Comparison of ENCODE assay signal across 10 mouse cellular contexts in genomic region chr7:34930263-34930757, GRCm38 (mm10). TPM values are rescaled to one million over a fixed set of nuclear protein-coding genes. Genes with fewer than 3 reads are reported as not detected.
DNase-seq lines count a peak whose midpoint lies in the region; ATAC-seq and TF ChIP-seq lines count a peak whose summit lies in the region.
"Had no signal": no experiment of that assay in that cellular context is flagged by ENCODE, and none has a peak within 500 bp of the region (broad histone marks: within the 10 kb centered on the region; RNA-seq: fewer than 3 reads in every experiment).

No protein-coding gene starts in this region.

- no peak for TF ChIP-seq CTCF in lung, embryonic 14.5 days (IDR thresholded peaks at IDR 0.05; ENCODE audit: low read depth)
- no peak for TF ChIP-seq CTCF in lung, postnatal 0 days (IDR thresholded peaks at IDR 0.05)
- no peak for TF ChIP-seq CTCF in intestine, postnatal 0 days (IDR thresholded peaks at IDR 0.05; ENCODE audit: low read depth)

- H3K4me1 ChIP-seq in lung, embryonic 14.5 days (ENCODE audit: insufficient read depth) = no peaks in the 10 kb centered on the region
- no peaks in the 10 kb centered on the region for H3K4me1 ChIP-seq in lung, postnatal 0 days (ENCODE audit: insufficient read depth, low read depth, low read length)
- no peaks in the 10 kb centered on the region for H3K4me1 ChIP-seq in intestine, postnatal 0 days (replicated peaks; ENCODE audit: control insufficient read depth, insufficient read depth, low read length)
- H3K4me1 ChIP-seq in neural tube, embryonic 13.5 days (replicated peaks) = peaks cover 38% of the 10 kb centered on the region

- H3K27ac ChIP-seq in lung, embryonic 14.5 days (ENCODE audit: low read depth) = no peak overlapping the region
- no peak overlapping the region for H3K27ac ChIP-seq in lung, postnatal 0 days (ENCODE audit: low read length)
- H3K27ac ChIP-seq in intestine, postnatal 0 days (ENCODE audit: low read depth, low read length) = no peak overlapping the region
- H3K27ac ChIP-seq in neural tube, embryonic 13.5 days (replicated peaks) = peak overlapping the region; percentile 77

- TF ChIP-seq EP300 in lung, postnatal 0 days (IDR thresholded peaks at IDR 0.05) = no peak

- ATAC-seq in lung, embryonic 14.5 days (ENCODE audit: insufficient read depth) = 0 out of 2 replicates have a peak, but pooled peaks have one; percentile 24
- no peak for ATAC-seq in lung, postnatal 0 days
- peak; percentile 5; the same call in 1 of the 2 replicates for ATAC-seq in intestine, postnatal 0 days
- ATAC-seq in neural tube, embryonic 13.5 days (ENCODE audit: low read depth) = peak; percentile 7; the same call in 1 of the 2 replicates

- H3K4me2 ChIP-seq in lung, embryonic 14.5 days = no peak overlapping the region
- H3K4me2 ChIP-seq in lung, postnatal 0 days (replicated peaks; ENCODE audit: low read depth, low read length) = no peak overlapping the region
- no peak overlapping the region for H3K4me2 ChIP-seq in intestine, postnatal 0 days (replicated peaks; ENCODE audit: low read depth)
- no peak overlapping the region for H3K4me2 ChIP-seq in neural tube, embryonic 13.5 days

- DNase-seq in gastrocnemius, adult 18-20 months (ENCODE audit: low spot score) = peak; percentile 11
- DNase-seq in gastrocnemius, postnatal 36 days = no peak
- peak; percentile 19 for DNase-seq in lung, embryonic 14.5 days
- no peak for DNase-seq in lung, postnatal 0 days (ENCODE audit: low spot score)
- DNase-seq in layer of hippocampus, adult 9-11 months = no peak
- no peak for DNase-seq in right cerebral cortex, postnatal 4 days
- DNase-seq: B cell, adult 2 months; cerebellum, adult 11 months had no signal

- H3K4me3 ChIP-seq in lung, embryonic 14.5 days (ENCODE audit: low read depth, low read length) = no peak overlapping the region
- no peak overlapping the region for H3K4me3 ChIP-seq in lung, postnatal 0 days (ENCODE audit: low read depth, low read length)
- H3K4me3 ChIP-seq in intestine, postnatal 0 days (ENCODE audit: low read depth, low read length) = no peak overlapping the region
- H3K4me3 ChIP-seq in neural tube, embryonic 13.5 days = no peak overlapping the region

- 60% methylated on average over 7 of the region's 7 CpGs for WGBS in lung, embryonic 14.5 days
- WGBS in lung, postnatal 0 days = 59% methylated on average over 7 of the region's 7 CpGs
- 49% methylated on average over 7 of the region's 7 CpGs for WGBS in intestine, postnatal 0 days
- 61% methylated on average over 7 of the region's 7 CpGs for WGBS in neural tube, embryonic 13.5 days

- H3K36me3 ChIP-seq in lung, embryonic 14.5 days (ENCODE audit: insufficient read depth) = peaks cover 18% of the 10 kb centered on the region
- 0 out of 2 replicates have a peak, but pooled peaks cover 6% of the 10 kb centered on the region for H3K36me3 ChIP-seq in lung, postnatal 0 days (ENCODE audit: insufficient read depth, low read length)
- peaks cover 46% of the 10 kb centered on the region for H3K36me3 ChIP-seq in intestine, postnatal 0 days (ENCODE audit: control insufficient read depth, insufficient read depth)
- 0 out of 2 replicates have a peak, but pooled peaks cover 9% of the 10 kb centered on the region for H3K36me3 ChIP-seq in neural tube, embryonic 13.5 days

- no peaks in the 10 kb centered on the region for H3K9me3 ChIP-seq in lung, embryonic 14.5 days (ENCODE audit: low read depth, low read length)
- H3K9me3 ChIP-seq in lung, postnatal 0 days (ENCODE audit: low read length) = no peaks in the 10 kb centered on the region
- H3K9me3 ChIP-seq in intestine, postnatal 0 days (ENCODE audit: control insufficient read depth) = no peaks in the 10 kb centered on the region
- no peaks in the 10 kb centered on the region for H3K9me3 ChIP-seq in neural tube, embryonic 13.5 days

- no peak overlapping the region for H3K9ac ChIP-seq in lung, embryonic 14.5 days
- H3K9ac ChIP-seq in lung, postnatal 0 days (replicated peaks; ENCODE audit: low read depth) = no peak overlapping the region
- H3K9ac ChIP-seq in intestine, postnatal 0 days (ENCODE audit: low read depth, low read length) = no peak overlapping the region
- no peak overlapping the region for H3K9ac ChIP-seq in neural tube, embryonic 13.5 days

- intact Hi-C loops in gastrocnemius, postnatal 36 days (cut with DNase I) = no loop called here

- no peaks in the 10 kb centered on the region for H3K27me3 ChIP-seq in lung, embryonic 14.5 days (ENCODE audit: insufficient read depth, low read length)
- no peaks in the 10 kb centered on the region for H3K27me3 ChIP-seq in lung, postnatal 0 days (replicated peaks; ENCODE audit: insufficient read depth, low read length)
- no peaks in the 10 kb centered on the region for H3K27me3 ChIP-seq in intestine, postnatal 0 days (replicated peaks; ENCODE audit: control insufficient read depth, insufficient read depth, low read length)
- H3K27me3 ChIP-seq in neural tube, embryonic 13.5 days = no peaks in the 10 kb centered on the region

RNA-seq across cellular contexts. Expression of gene Pepd, which starts 18.1 kb away (rescaled TPM):
- total RNA-seq in gastrocnemius, adult 18-20 months (2021) = 10 to 100 TPM; 26.5 to 27.3 TPM
- 10 to 100 TPM; 25.6 to 27.0 TPM for total RNA-seq in gastrocnemius, postnatal 36 days (2021)
- polyA plus RNA-seq in lung, embryonic 14.5 days (2014; fragmentation: Nextera tagmentation; extraction: Ambion mirVana) = 68.2 and 70.4 TPM in 2 replicates
- 44.5 and 54.8 TPM in 2 replicates for polyA plus RNA-seq in lung, postnatal 0 days (2015; fragmentation: Nextera tagmentation; extraction: Ambion mirVana)
- 178 and 192 TPM in 2 replicates for polyA plus RNA-seq in intestine, postnatal 0 days (2015; fragmentation: Nextera tagmentation; extraction: Ambion mirVana)
- polyA plus RNA-seq in neural tube, embryonic 13.5 days (2015; fragmentation: Nextera tagmentation; extraction: Ambion mirVana) = 59.8 and 64.8 TPM in 2 replicates

Comparison
In these comparisons a context has a peak if more than half of its experiments do, and no peak if none do; other contexts are left out.
1. DNase-seq: peak in gastrocnemius, adult 18-20 months (single experiment) and lung, embryonic 14.5 days (single experiment); none in gastrocnemius, postnatal 36 days (0 of 2), lung, postnatal 0 days (single experiment), layer of hippocampus, adult 9-11 months (single experiment) and right cerebral cortex, postnatal 4 days (single experiment).